Mouse (Mus musculus) spleen, postnatal 10 days (tissue): ENCODE measurements at regions not wholly inside any gene's neighbourhood (a gene's known extent, or its start where the extent isn't known, plus 50 kb on each side); places are given as distances from the start of the nearest gene placed in this dataset.
A peak's percentile ranks its signal among the peaks of the same experiment; 100 is the strongest.

Experiments
- DNase-seq, 2 experiments: peaks; one replicate each; pipeline ENCODE4 v3.0.0; 2021 to 2022; ENCODE audit warnings: low spot score in 2 of 2

DNA sequence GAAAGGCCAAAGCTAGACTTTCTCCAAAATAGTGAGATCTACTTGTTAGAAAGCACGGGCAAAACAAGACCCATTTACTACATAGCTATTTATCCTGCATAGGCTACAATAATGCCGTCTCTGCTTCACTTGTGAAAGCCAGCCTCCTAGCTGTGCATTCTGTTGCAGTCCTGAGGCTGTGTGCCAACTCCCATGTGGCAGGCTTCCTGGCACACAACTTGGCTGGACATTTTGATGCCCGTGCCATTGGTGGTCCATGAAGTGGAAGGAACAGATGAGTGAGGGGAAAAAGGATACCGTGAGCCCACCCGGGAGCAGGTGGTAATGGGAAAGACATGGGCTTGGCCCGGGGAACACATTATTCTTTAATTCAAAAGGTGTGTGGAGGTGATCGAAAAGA, 120.4 kb downstream of the Csl start:
- DNase-seq: no peak

- DNase-seq: no peak
These were observed 120.0 kb downstream of the Csl start for GRCm38 (mm10) chr10:99639469-99639868.

DNA sequence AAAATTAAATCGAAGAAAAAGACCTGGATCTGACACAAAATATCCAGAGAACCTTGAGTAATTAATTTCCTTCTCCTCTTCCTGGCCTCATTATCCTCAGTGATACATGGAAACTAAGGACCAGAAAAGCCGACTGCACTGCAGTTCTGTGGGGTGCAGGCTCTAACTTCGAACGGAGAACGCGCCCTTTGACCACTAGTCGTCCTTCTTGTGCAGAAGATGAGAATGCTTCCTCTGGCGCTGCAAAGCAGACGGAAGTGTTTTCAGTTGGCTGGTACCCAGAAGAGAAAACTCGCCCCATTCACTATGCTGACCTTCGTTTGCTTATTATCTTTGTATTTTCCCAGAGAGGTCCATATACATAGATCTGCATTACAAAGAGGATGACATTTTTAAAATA, 117.7 kb downstream of the Csl start:
- peak in 1 of 2 experiments; percentile 46 for DNase-seq

DNA sequence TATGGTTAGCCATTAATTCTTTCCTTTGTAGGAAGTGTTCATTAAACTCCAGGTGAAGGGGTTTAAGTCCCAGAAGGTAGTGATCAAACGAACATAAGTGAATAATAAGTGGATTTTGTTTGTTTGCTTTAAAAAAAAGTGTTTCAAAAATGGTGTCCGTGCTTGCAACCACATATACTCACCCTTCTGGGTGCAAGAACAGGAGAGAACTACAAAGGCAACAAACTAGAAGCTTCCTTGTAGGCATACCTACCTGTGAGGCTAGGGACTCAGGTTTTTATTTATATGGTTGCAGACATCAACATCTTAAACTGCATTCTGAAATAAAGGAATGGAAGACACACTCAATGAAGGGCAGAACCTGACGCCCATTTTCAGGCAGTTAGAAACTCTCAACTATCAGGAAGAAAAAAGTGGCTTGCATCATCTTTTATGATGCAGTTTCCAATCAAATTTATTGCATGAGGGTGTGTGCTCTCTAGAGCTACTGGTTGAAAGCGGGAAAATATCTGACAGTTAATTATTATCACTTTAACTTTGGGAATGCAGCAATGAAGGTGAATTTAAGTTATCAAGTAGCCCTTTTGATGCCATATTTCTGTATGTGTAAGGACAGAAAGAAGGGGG, 117.1 kb downstream of the Csl start:
- DNase-seq: no peak

GRCm38 (mm10) chr10:99644981-99645380, 114.5 kb downstream of the Csl start:
- DNase-seq: no peak

DNA sequence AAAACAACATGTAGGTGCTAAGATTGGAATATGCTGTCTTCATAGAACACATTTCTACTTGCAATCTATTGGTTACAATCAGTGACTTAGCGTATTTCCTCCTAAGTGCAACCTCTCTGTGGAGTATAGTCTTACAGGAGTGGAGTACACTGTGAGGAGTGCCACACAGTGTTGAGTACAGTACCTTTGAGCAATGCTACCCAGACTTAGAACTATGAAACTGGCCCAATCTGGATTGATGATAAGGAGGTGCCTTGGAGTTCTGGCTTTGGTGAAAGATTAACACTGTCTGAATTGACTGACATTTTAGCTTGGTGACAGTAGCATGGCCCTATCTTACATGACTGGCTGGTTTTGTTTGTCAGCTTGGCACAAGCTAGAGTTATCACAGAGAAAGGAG, 107.4 kb downstream of the Csl start:
- no peak for DNase-seq

- DNase-seq: no peak
These were observed 105.2 kb downstream of the Csl start for GRCm38 (mm10) chr10:99654284-99654683.

DNA sequence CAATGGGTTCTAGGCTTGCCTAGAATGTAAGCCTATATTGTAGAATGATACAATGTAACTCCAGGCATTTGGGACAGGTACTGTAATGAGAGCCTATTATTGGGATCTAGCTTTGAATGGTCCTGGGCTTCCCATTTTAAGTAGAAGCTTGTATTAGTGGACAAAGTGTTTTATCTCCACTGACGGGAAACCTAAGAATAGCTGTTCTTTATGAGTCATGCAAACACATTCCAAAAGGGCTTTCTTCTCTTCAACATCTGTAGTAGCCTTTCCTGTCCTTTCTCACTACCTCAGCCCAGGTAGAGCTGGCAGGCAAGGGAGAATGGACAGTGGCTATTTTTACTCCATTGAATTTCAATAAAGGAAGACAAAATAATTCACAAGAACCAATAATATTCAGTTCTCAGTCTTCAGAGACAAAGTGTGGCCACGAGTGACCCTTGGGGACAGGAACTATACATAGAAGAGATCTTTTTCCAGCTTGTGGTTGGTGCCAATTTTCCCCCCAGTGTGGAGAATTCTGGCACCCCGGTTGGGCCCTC, 82.8 kb downstream of the Csl start:
- no peak for DNase-seq

DNA sequence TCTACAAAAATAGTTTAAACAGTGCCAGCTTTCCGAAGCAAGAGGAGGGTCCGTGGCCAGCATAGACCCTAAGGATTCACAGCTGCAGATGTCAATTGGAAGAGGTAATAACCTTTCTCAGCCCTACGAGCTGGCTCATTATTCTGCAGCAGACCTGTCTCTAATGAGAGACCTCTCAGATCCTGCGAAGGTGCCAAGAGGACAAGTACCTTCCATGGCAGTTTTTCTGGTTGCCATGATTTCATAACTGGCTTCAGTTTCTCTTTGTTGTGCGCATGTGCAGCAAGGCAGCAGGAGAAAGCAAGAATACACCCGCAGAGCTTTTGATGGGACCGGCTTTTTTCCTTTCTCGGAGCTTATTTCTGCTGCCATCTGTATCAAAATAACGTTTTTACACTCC, 81.4 kb downstream of the Csl start:
- DNase-seq: no peak

DNA sequence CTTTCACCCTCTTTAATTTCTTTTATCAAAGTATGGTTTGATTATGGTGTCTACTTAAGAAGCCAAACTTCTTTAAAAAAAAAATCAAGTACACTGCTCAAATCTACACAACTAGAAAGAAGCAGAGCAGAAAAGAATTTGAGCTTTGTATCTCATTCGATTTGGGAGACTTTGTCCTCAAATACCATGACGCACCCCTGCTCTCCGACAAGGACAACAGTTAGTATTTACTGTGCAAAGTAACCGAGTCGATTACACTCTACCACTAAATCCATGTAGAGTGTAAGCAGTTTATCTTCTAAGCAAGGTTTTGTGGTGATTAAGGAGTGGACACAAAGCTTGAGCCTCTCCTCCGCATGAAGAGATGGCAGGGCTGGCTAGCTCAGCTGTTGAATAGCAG, 79.6 kb downstream of the Csl start:
- no peak for DNase-seq

GRCm38 (mm10) chr10:99681932-99682331, 77.5 kb downstream of the Csl start:
- peak in 1 of 2 experiments; percentile 15 for DNase-seq

DNA sequence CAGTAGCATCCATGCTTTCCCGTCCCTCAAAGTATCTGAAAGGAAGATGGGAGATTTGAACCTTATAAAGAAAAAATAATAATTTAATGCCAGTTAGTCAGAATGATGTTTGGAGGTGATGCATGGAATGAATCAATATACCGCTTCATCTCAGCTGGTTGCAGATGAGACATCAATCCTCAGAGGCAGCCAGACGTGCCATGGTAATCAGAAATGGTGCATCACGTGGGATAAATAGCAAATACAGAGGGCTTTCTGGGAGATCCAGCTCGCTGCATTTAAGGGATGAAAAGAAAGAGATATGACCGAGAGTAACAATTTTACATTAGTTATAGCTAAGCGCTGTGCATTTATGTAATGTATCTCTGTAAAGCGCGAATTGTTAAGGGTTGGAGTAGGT, 77.1 kb downstream of the Csl start:
- DNase-seq: no peak

GRCm38 (mm10) chr10:99683310-99683709, 76.1 kb downstream of the Csl start:
- no peak for DNase-seq

GRCm38 (mm10) chr10:99685911-99686310, 73.5 kb downstream of the Csl start:
- no peak for DNase-seq

DNA sequence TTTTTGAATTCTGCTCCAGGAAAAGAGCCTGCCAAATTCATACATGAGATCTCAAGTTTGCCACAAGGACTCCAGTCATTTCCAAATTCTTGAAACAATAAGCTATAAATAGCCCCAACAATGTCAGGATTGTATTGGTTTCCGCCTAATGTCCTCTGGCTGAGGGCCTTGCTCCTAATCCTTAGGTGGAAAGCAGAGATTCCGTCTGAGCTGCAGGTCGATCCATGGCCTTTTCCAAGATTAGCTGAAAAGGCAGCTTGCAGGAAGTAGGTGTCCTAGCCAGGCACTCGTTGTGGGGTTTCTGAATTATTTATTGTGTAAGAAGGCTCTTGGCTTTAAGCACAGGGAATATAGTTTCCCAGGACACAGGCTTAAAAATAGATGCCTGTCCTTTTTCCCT, 72.4 kb downstream of the Csl start:
- DNase-seq: no peak

GRCm38 (mm10) chr10:99697696-99698095, 61.8 kb downstream of the Csl start:
- no peak for DNase-seq

GRCm38 (mm10) chr10:99699498-99699897, 60.0 kb downstream of the Csl start:
- no peak for DNase-seq

DNA sequence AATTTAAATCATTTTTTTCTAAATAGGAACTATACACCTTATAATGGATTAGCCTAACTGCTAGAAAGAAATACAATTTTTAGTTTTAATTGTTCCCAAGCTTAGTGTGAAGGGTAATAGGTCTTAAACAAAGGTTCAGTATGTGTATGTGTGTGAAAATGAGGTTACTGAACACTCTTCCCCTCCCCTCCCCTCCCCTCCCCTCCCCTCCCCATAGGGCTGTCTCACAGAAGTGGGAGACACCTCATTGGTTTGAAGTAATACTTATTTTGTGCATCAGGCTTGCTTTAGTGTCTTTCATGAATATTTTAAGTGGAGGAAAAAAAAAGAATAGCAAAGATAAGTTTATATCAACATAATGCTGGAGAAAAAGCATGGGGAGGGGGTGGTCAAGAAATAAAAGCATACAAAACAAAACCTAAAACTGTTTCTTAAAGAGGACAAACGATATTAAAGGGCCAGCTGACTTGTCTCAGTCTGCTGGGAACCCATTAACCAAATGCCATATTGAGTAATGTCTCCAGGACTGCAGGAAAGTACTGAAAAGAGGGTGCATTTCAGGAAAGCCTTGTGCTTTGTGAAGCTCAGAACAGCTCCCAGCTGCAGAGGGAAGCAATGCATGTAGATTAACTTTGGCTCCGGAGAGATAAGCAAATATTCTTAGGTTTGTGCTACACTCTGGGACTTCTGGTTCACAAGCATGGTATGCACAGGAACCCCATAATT, 59.2 kb downstream of the Csl start:
- DNase-seq: no peak
